Mouse (Mus musculus): ENCODE measurements around the gene Gm13769.
"Not testable (repeated sequence)": the region's sequence is repeated elsewhere in the genome, so short reads cannot be mapped to it uniquely, and the experiment has no call there.

The Gm13769 gene

GRCm38 (mm10) chr2:90321900-90322299, at the start of gene Gm13769:
Gene Gm13769 (plus strand): TSS chr2:90322200.
- DNase-seq = not testable (repeated sequence)

- no peak for DNase-seq
These were observed 29.3 kb upstream of the Gm13769 start, which contains the start of gene Olfr1272 for GRCm38 (mm10) chr2:90292741-90293140. Gene Olfr1272 (minus strand): TSS chr2:90292841.

- not testable (repeated sequence) for DNase-seq
These were observed 24.7 kb downstream of the Gm13769 start for GRCm38 (mm10) chr2:90346694-90347093.

GRCm38 (mm10) chr2:90351047-90351446, 29.0 kb downstream of the Gm13769 start:
- not testable (repeated sequence) for DNase-seq

GRCm38 (mm10) chr2:90351540-90351939, 29.5 kb downstream of the Gm13769 start:
- DNase-seq = not testable (repeated sequence)

- not testable (repeated sequence) for DNase-seq
These were observed 37.2 kb downstream of the Gm13769 start for GRCm38 (mm10) chr2:90359229-90359628.

GRCm38 (mm10) chr2:90360199-90360598, 38.2 kb downstream of the Gm13769 start:
- DNase-seq = not testable (repeated sequence)
